Mouse (Mus musculus): ENCODE measurements around the gene Tiam1.

GRCm38 (mm10) chr16:89943267-89943971 is 200.2 kb downstream of the Tiam1 start:
- TF ChIP-seq GATA1 (IDR thresholded peaks at IDR 0.05; ENCODE audit: borderline replicate concordance, low read length) (no peak), FLI1 (IDR thresholded peaks at IDR 0.05; ENCODE audit: low read length) (no peak)

Measured in megakaryocyte, embryonic 14.5 days (primary cell).